Comparison of ENCODE assay signal across 29 mouse cellular contexts in genomic region chr17:68089179-68089578, GRCm38 (mm10).
DNase-seq lines count a peak whose midpoint lies in the region; ATAC-seq and TF ChIP-seq lines count a peak whose summit lies in the region.
"Had no signal": no experiment of that assay in that cellular context is flagged by ENCODE, and none has a peak within 500 bp of the region (broad histone marks: within the 10 kb centered on the region; RNA-seq: fewer than 3 reads in every experiment).

No protein-coding gene starts in this region.

- peaks cover 5% of the 10 kb centered on the region; the same call in 1 of the 2 replicates for H3K4me1 ChIP-seq in lung, embryonic 14.5 days (ENCODE audit: insufficient read depth)
- H3K4me1 ChIP-seq in embryonic facial prominence, embryonic 15.5 days, result peaks cover 20% of the 10 kb centered on the region; the same call in 1 of the 2 replicates
- H3K4me1 ChIP-seq: forebrain, embryonic 10.5 days; forebrain, embryonic 13.5 days; heart, embryonic 10.5 days; heart, embryonic 13.5 days had no signal

- H3K9ac ChIP-seq in lung, embryonic 14.5 days, result no peak overlapping the region
- H3K9ac ChIP-seq in embryonic facial prominence, embryonic 15.5 days, result no peak overlapping the region
- H3K9ac ChIP-seq: forebrain, embryonic 13.5 days; heart, embryonic 13.5 days; hindbrain, embryonic 14.5 days had no signal

- no peak overlapping the region for H3K4me2 ChIP-seq in lung, embryonic 14.5 days
- H3K4me2 ChIP-seq in embryonic facial prominence, embryonic 15.5 days (replicated peaks), result no peak overlapping the region
- H3K4me2 ChIP-seq: forebrain, embryonic 13.5 days; heart, embryonic 13.5 days; hindbrain, embryonic 14.5 days had no signal

- ATAC-seq in frontal cortex, adult (ENCODE audit: low TSS enrichment), result peak; percentile 91
- ATAC-seq in lung, embryonic 14.5 days (ENCODE audit: insufficient read depth), result no peak
- no peak for ATAC-seq in embryonic facial prominence, embryonic 15.5 days (ENCODE audit: insufficient number of reproducible peaks, low FRiP score, low TSS enrichment, low read depth)
- ATAC-seq: forebrain, embryonic 13.5 days; forebrain, embryonic 16.5 days; hindbrain, postnatal 0 days; inflammation-experienced regulatory T-cells, adult 6 months had no signal

- WGBS in lung, embryonic 14.5 days, result 76% methylated on average over 1 of the region's 1 CpGs
- WGBS in embryonic facial prominence, embryonic 15.5 days, result 83% methylated on average over 1 of the region's 1 CpGs

- no peaks in the 10 kb centered on the region for H3K9me3 ChIP-seq in lung, embryonic 14.5 days (ENCODE audit: low read depth, low read length)
- H3K9me3 ChIP-seq in embryonic facial prominence, embryonic 15.5 days (replicated peaks), result no peaks in the 10 kb centered on the region
- H3K9me3 ChIP-seq: forebrain, embryonic 10.5 days; forebrain, embryonic 13.5 days; heart, embryonic 10.5 days; heart, embryonic 13.5 days had no signal

- no peaks in the 10 kb centered on the region for H3K27me3 ChIP-seq in lung, embryonic 14.5 days (ENCODE audit: insufficient read depth, low read length)
- H3K27me3 ChIP-seq in embryonic facial prominence, embryonic 15.5 days, result no peaks in the 10 kb centered on the region
- H3K27me3 ChIP-seq: CH12.LX; forebrain, embryonic 13.5 days; heart, embryonic 13.5 days had no signal

- H3K36me3 ChIP-seq in lung, embryonic 14.5 days (ENCODE audit: insufficient read depth), result no peaks in the 10 kb centered on the region
- H3K36me3 ChIP-seq in embryonic facial prominence, embryonic 15.5 days, result no peaks in the 10 kb centered on the region
- H3K36me3 ChIP-seq: forebrain, embryonic 10.5 days; G1E; heart, embryonic 10.5 days; heart, embryonic 13.5 days had no signal

- TF ChIP-seq CTCF in lung, embryonic 14.5 days (IDR thresholded peaks at IDR 0.05; ENCODE audit: low read depth), result no peak

- H3K4me3 ChIP-seq in lung, embryonic 14.5 days (ENCODE audit: low read depth, low read length), result no peak overlapping the region
- H3K4me3 ChIP-seq in embryonic facial prominence, embryonic 15.5 days (replicated peaks), result no peak overlapping the region
- H3K4me3 ChIP-seq: forebrain, embryonic 10.5 days; forebrain, embryonic 13.5 days; heart, adult 2 months; heart, embryonic 10.5 days; heart, embryonic 13.5 days had no signal

- no peak for DNase-seq in frontal cortex, postnatal 25 days (ENCODE audit: low spot score in 2 of 2)
- peak; percentile 30 for DNase-seq in lung, embryonic 14.5 days
- DNase-seq in lung, postnatal 36 days, result no peak
- peak; percentile 46 for DNase-seq in brain, adult 2 months (ENCODE audit: low read depth, low spot score)
- DNase-seq in adrenal gland, postnatal 10 days, result no peak
- DNase-seq: adrenal gland, postnatal 14 days; B cell, adult 2 months; cerebellum, adult 11-12 months; cerebellum, adult 8-10 months; cerebellum, postnatal 10 days; cerebellum, postnatal 36 days; embryo, embryonic 11 days; gastrocnemius, postnatal 10 days; gastrocnemius, postnatal 36 days; heart, adult 2 months; heart, postnatal 14 days; heart, postnatal 4 days had no signal

- no peak overlapping the region for H3K27ac ChIP-seq in lung, embryonic 14.5 days (ENCODE audit: low read depth)
- H3K27ac ChIP-seq in embryonic facial prominence, embryonic 15.5 days (replicated peaks), result peak overlapping the region; percentile 80
- H3K27ac ChIP-seq: forebrain, embryonic 10.5 days; forebrain, embryonic 13.5 days; heart, adult 2 months; heart, embryonic 10.5 days; heart, embryonic 13.5 days; hindbrain, embryonic 14.5 days; hindbrain, postnatal 0 days had no signal

Comparison
In these comparisons a context has a peak if more than half of its experiments do, and no peak if none do; other contexts are left out.
1. DNase-seq: peak in lung, embryonic 14.5 days (single experiment) and brain, adult 2 months (single experiment); none in frontal cortex, postnatal 25 days (0 of 2), lung, postnatal 36 days (single experiment) and adrenal gland, postnatal 10 days (single experiment).